Mouse (Mus musculus): ENCODE results near the gene Osbpl10. TPM values are rescaled to one million over a fixed set of nuclear protein-coding genes. Genes with fewer than 3 reads are reported as not detected.

Osbpl10 gene
- total RNA-seq, 2 experiments from 2014 or later, result 3.1 to 4.1 TPM

- DNase-seq (ENCODE audit: low spot score), result no peak
Observed at GRCm38 (mm10) chr9:114982689-114983360, 4.5 kb downstream of the Osbpl10 start, which contains the start of gene Rps27rt. Gene Rps27rt, minus strand, starts transcription at chr9:114982739.

- no peak for DNase-seq (ENCODE audit: low spot score)
Observed at GRCm38 (mm10) chr9:114985741-114986140, 7.4 kb downstream of the Osbpl10 start.

- DNase-seq (ENCODE audit: low spot score), result no peak
Observed at GRCm38 (mm10) chr9:114986361-114986760, 8.0 kb downstream of the Osbpl10 start.

- DNase-seq (ENCODE audit: low spot score), result no peak
Observed at GRCm38 (mm10) chr9:114988029-114988428, 9.7 kb downstream of the Osbpl10 start.

- no peak for DNase-seq (ENCODE audit: low spot score)
Observed at GRCm38 (mm10) chr9:114988610-114989327, 10.4 kb downstream of the Osbpl10 start.

- no peak for DNase-seq (ENCODE audit: low spot score)
Observed at GRCm38 (mm10) chr9:114990421-114990820, 12.1 kb downstream of the Osbpl10 start.

- no peak for DNase-seq (ENCODE audit: low spot score)
Observed at GRCm38 (mm10) chr9:114992528-114992927, 14.2 kb downstream of the Osbpl10 start.

GRCm38 (mm10) chr9:114995250-114995649, 16.9 kb downstream of the Osbpl10 start:
- DNase-seq (ENCODE audit: low spot score), result no peak

GRCm38 (mm10) chr9:114995716-114996115, 17.3 kb downstream of the Osbpl10 start:
- DNase-seq (ENCODE audit: low spot score), result no peak

- no peak for DNase-seq (ENCODE audit: low spot score)
Observed at GRCm38 (mm10) chr9:114996489-114996888, 18.1 kb downstream of the Osbpl10 start.

- DNase-seq (ENCODE audit: low spot score), result no peak
Observed at GRCm38 (mm10) chr9:114999010-114999770, 20.8 kb downstream of the Osbpl10 start.

GRCm38 (mm10) chr9:114999771-115000146, 21.4 kb downstream of the Osbpl10 start:
- DNase-seq (ENCODE audit: low spot score), result no peak

- no peak for DNase-seq (ENCODE audit: low spot score)
Observed at GRCm38 (mm10) chr9:115005446-115005845, 27.1 kb downstream of the Osbpl10 start.

GRCm38 (mm10) chr9:115007776-115008175, 29.4 kb downstream of the Osbpl10 start:
- no peak for DNase-seq (ENCODE audit: low spot score)

- DNase-seq (ENCODE audit: low spot score), result no peak
Observed at GRCm38 (mm10) chr9:115008194-115008593, 29.8 kb downstream of the Osbpl10 start.

- no peak for DNase-seq (ENCODE audit: low spot score)
Observed at GRCm38 (mm10) chr9:115012367-115012766, 34.0 kb downstream of the Osbpl10 start.

GRCm38 (mm10) chr9:115020141-115020540, 41.8 kb downstream of the Osbpl10 start:
- no peak for DNase-seq (ENCODE audit: low spot score)

GRCm38 (mm10) chr9:115021419-115021818, 43.0 kb downstream of the Osbpl10 start:
- no peak for DNase-seq (ENCODE audit: low spot score)

GRCm38 (mm10) chr9:115023137-115023536, 44.8 kb downstream of the Osbpl10 start:
- no peak for DNase-seq (ENCODE audit: low spot score)

- DNase-seq (ENCODE audit: low spot score), result peak; percentile 58
Observed at GRCm38 (mm10) chr9:115023708-115024383, 45.5 kb downstream of the Osbpl10 start.

- DNase-seq (ENCODE audit: low spot score), result no peak
Observed at GRCm38 (mm10) chr9:115029307-115029706, 50.9 kb downstream of the Osbpl10 start.

GRCm38 (mm10) chr9:115030581-115030980, 52.2 kb downstream of the Osbpl10 start:
- no peak for DNase-seq (ENCODE audit: low spot score)
